Mouse (Mus musculus) left cerebral cortex, adult 18-20 months (tissue): Measurements from ENCODE around the gene Pqlc3. TPM values are rescaled to one million over a fixed set of nuclear protein-coding genes. Genes with fewer than 3 reads are reported as not detected.

Experiments
- DNase-seq, 2 experiments: peaks; one replicate each; pipeline ENCODE4 v3.0.0; 2021 to 2022; ENCODE audit warnings: low spot score in 2 of 2, mixed read lengths in 1 of 2
- total RNA-seq, 2 experiments: library from RNA; stranded (reverse); gene quantifications; 2 replicates each; pipeline ENCODE4 v1.2.3; 2021

The Pqlc3 gene
- total RNA-seq, 2 experiments from 2014 or later, result 1.1 to 1.7 TPM

- peak; percentile 53 to 76 for DNase-seq
Observed at GRCm38 (mm10) chr12:17011100-17011870, 11.1 kb upstream of the Pqlc3 start, which contains the start of gene 2410004P03Rik. TSS of gene 2410004P03Rik (minus strand) at chr12:17011727.

- DNase-seq, result no peak
Observed at GRCm38 (mm10) chr12:17009466-17009865, 9.3 kb upstream of the Pqlc3 start.

- no peak for DNase-seq
Observed at GRCm38 (mm10) chr12:17001211-17001610, 1.0 kb upstream of the Pqlc3 start.

GRCm38 (mm10) chr12:17000628-17001027 lies 420 bp upstream of the Pqlc3 start:
- no peak for DNase-seq

- no peak for DNase-seq
Observed at GRCm38 (mm10) chr12:16999146-16999545, 1.1 kb downstream of the Pqlc3 start.

GRCm38 (mm10) chr12:16996886-16997462 lies 3.2 kb downstream of the Pqlc3 start:
- DNase-seq, result no peak

GRCm38 (mm10) chr12:16996281-16996680 lies 3.9 kb downstream of the Pqlc3 start:
- no peak for DNase-seq

- no peak for DNase-seq
Observed at GRCm38 (mm10) chr12:16994291-16994690, 5.9 kb downstream of the Pqlc3 start.

GRCm38 (mm10) chr12:16992355-16992754 lies 7.9 kb downstream of the Pqlc3 start:
- DNase-seq, result no peak

GRCm38 (mm10) chr12:16991376-16991775 lies 8.8 kb downstream of the Pqlc3 start:
- no peak for DNase-seq

- DNase-seq, result no peak
Observed at GRCm38 (mm10) chr12:16985778-16986177, 14.4 kb downstream of the Pqlc3 start.

GRCm38 (mm10) chr12:16977120-16977519 lies 23.1 kb downstream of the Pqlc3 start:
- DNase-seq, result no peak

- DNase-seq, result no peak
Observed at GRCm38 (mm10) chr12:16966811-16967210, 33.4 kb downstream of the Pqlc3 start.

GRCm38 (mm10) chr12:16963354-16963753 lies 36.9 kb downstream of the Pqlc3 start:
- DNase-seq, result no peak

- DNase-seq, result no peak
Observed at GRCm38 (mm10) chr12:16958851-16959250, 41.4 kb downstream of the Pqlc3 start.

GRCm38 (mm10) chr12:16948239-16948638 lies 52.0 kb downstream of the Pqlc3 start:
- no peak for DNase-seq

GRCm38 (mm10) chr12:16941976-16942375 lies 58.2 kb downstream of the Pqlc3 start:
- no peak for DNase-seq

Other genes starting within 250 kb of the Pqlc3 start
- gene Greb1, start 199.5 kb downstream of the Pqlc3 start, total RNA-seq, result 1 to 10 TPM in 1 of 2 experiments, under 1 TPM in 1; 0.98 to 1.0 TPM
- gene E2f6, start 189.4 kb downstream of the Pqlc3 start, total RNA-seq, result 10 to 100 TPM; 41.7 to 42.3 TPM
- gene Rock2, start 105.5 kb downstream of the Pqlc3 start, total RNA-seq, result 100 to 1,000 TPM; 148 to 161 TPM
- 1 to 10 TPM in 1 of 2 experiments, under 1 TPM in 1; 0.75 to 1.3 TPM for gene 2410004P03Rik, start 11.3 kb upstream of the Pqlc3 start, total RNA-seq
- gene Kcnf1, start 176.5 kb upstream of the Pqlc3 start, total RNA-seq, result 100 to 1,000 TPM; 103 to 125 TPM